Mouse (Mus musculus): ENCODE data around the gene 4930558K02Rik. TPM values are rescaled to one million over a fixed set of nuclear protein-coding genes. Genes with fewer than 3 reads are reported as not detected.
A peak's percentile ranks its signal among the peaks of the same experiment; 100 is the strongest.

Gene 4930558K02Rik
- polyA plus RNA-seq, 1 experiment: not detected

- no peak overlapping the region for H3K4me2 ChIP-seq (ENCODE audit: low read depth)
- H3K79me2 ChIP-seq (ENCODE audit: control insufficient read depth, insufficient read depth): no peaks in the 10 kb centered on the region
- no peaks in the 10 kb centered on the region for H3K36me3 ChIP-seq (ENCODE audit: control insufficient read depth, insufficient read depth)
- H3K4me3 ChIP-seq: no peak overlapping the region
- TF ChIP-seq SRF (IDR thresholded peaks at IDR 0.05; ENCODE audit: control insufficient read depth, insufficient read length, low read depth): no peak
- no peak for TF ChIP-seq POLR2AphosphoS2 (IDR thresholded peaks at IDR 0.05; ENCODE audit: insufficient read length, low read depth)
- TF ChIP-seq CEBPB (IDR thresholded peaks at IDR 0.05; ENCODE audit: insufficient read depth, poor library complexity, severe bottlenecking): no peak
- TF ChIP-seq TCF12 (IDR thresholded peaks at IDR 0.05; ENCODE audit: insufficient read depth, poor library complexity, severe bottlenecking): no peak
- no peak for TF ChIP-seq MAX (IDR thresholded peaks at IDR 0.05; ENCODE audit: low read depth)
- no peak for TF ChIP-seq USF1 (IDR thresholded peaks at IDR 0.05; ENCODE audit: low read depth)
- TF ChIP-seq MYOG (IDR thresholded peaks at IDR 0.05; ENCODE audit: control insufficient read depth in 1 of 3, insufficient read depth in 1 of 3, insufficient read length in 2 of 3, low read depth in 2 of 3): no peak
- no peak for TF ChIP-seq MYOD1 (IDR thresholded peaks at IDR 0.05; ENCODE audit: control insufficient read depth in 1 of 3, insufficient read length in 2 of 3, low read depth in 2 of 3)
- TF ChIP-seq E2F4 (IDR thresholded peaks at IDR 0.05; ENCODE audit: insufficient read depth): no peak
- no peak for TF ChIP-seq REST (IDR thresholded peaks at IDR 0.05; ENCODE audit: insufficient read depth, insufficient read length)
- no peak overlapping the region for H3ac ChIP-seq (ENCODE audit: control insufficient read depth, insufficient read length)
- no peaks in the 10 kb centered on the region for H3K27me3 ChIP-seq (ENCODE audit: control insufficient read depth, insufficient read depth, insufficient read length)
These were observed 38.7 kb upstream of the 4930558K02Rik start for GRCm38 (mm10) chr1:162017975-162018600.

DNA sequence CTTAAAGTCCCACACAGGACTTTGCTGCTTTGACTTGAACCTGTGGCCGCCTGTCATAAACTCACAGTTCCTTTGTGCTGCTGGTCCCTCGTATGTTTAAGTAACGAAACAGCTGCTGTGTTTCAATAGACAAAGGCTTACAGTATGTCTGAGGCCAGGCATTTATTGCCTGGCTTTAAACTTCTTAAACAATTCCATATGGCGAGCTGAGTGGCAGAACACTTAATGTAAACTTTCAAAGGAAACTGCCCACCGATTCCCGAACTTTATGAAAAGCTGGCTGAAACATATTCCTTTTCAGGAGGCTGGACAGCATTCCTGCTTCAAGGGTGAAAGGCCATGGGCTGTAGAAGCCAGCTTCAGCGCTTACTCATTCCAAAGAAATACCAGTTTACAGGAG, 37.5 kb upstream of the 4930558K02Rik start:
- H3K4me2 ChIP-seq (ENCODE audit: low read depth): peak overlapping the region; percentile 41

GRCm38 (mm10) chr1:162015247-162015862, 35.9 kb upstream of the 4930558K02Rik start:
- no peak overlapping the region for H3K4me2 ChIP-seq (ENCODE audit: low read depth)
- no peaks in the 10 kb centered on the region for H3K36me3 ChIP-seq (ENCODE audit: control insufficient read depth, insufficient read depth)
- no peak overlapping the region for H3K4me3 ChIP-seq
- no peaks in the 10 kb centered on the region for H3K79me2 ChIP-seq (ENCODE audit: control insufficient read depth, insufficient read depth)
- no peak overlapping the region for H3ac ChIP-seq (ENCODE audit: control insufficient read depth, insufficient read length)
- H3K27me3 ChIP-seq (ENCODE audit: control insufficient read depth, insufficient read depth, insufficient read length): no peaks in the 10 kb centered on the region
- no peak for TF ChIP-seq TCF3 (IDR thresholded peaks at IDR 0.05; ENCODE audit: insufficient read length, low read depth)
- TF ChIP-seq MYOD1 (IDR thresholded peaks at IDR 0.05; ENCODE audit: control insufficient read depth in 1 of 3, insufficient read length in 2 of 3, low read depth in 2 of 3): no peak

More for the DNA sequence above, 37.5 kb upstream of the 4930558K02Rik start:
- Histone ChIP-seq H3K4me3 (no peak overlapping the region), H3K79me2 (ENCODE audit: control insufficient read depth, insufficient read depth) (no peaks in the 10 kb centered on the region), H3K27me3 (ENCODE audit: control insufficient read depth, insufficient read depth, insufficient read length) (no peaks in the 10 kb centered on the region), H3ac (ENCODE audit: control insufficient read depth, insufficient read length) (no peak overlapping the region), H3K36me3 (ENCODE audit: control insufficient read depth, insufficient read depth) (no peaks in the 10 kb centered on the region)
- TF ChIP-seq MYOD1 (IDR thresholded peaks at IDR 0.05; ENCODE audit: control insufficient read depth in 1 of 3, insufficient read length in 2 of 3, low read depth in 2 of 3) (peak in 2 of 3 experiments; percentile 42 to 75), MAX (IDR thresholded peaks at IDR 0.05; ENCODE audit: low read depth) (no peak)

GRCm38 (mm10) chr1:162013561-162013960, 34.1 kb upstream of the 4930558K02Rik start:
- Histone ChIP-seq H3ac (ENCODE audit: control insufficient read depth, insufficient read length) (no peak overlapping the region), H3K79me2 (ENCODE audit: control insufficient read depth, insufficient read depth) (no peaks in the 10 kb centered on the region), H3K4me2 (ENCODE audit: low read depth) (peak overlapping the region; percentile 13), H3K36me3 (ENCODE audit: control insufficient read depth, insufficient read depth) (no peaks in the 10 kb centered on the region), H3K4me3 (no peak overlapping the region), H3K27me3 (ENCODE audit: control insufficient read depth, insufficient read depth, insufficient read length) (no peaks in the 10 kb centered on the region)
- TF ChIP-seq REST (IDR thresholded peaks at IDR 0.05; ENCODE audit: insufficient read depth, insufficient read length): no peak
- no peak for TF ChIP-seq CEBPB (IDR thresholded peaks at IDR 0.05; ENCODE audit: insufficient read depth, poor library complexity, severe bottlenecking)
- no peak for TF ChIP-seq SRF (IDR thresholded peaks at IDR 0.05; ENCODE audit: control insufficient read depth, insufficient read length, low read depth)
- TF ChIP-seq E2F4 (IDR thresholded peaks at IDR 0.05; ENCODE audit: insufficient read depth): no peak
- TF ChIP-seq MYOD1 (IDR thresholded peaks at IDR 0.05; ENCODE audit: control insufficient read depth in 1 of 3, insufficient read length in 2 of 3, low read depth in 2 of 3): no peak
- TF ChIP-seq POLR2AphosphoS2 (IDR thresholded peaks at IDR 0.05; ENCODE audit: insufficient read length, low read depth): no peak
- TF ChIP-seq POLR2A (IDR thresholded peaks at IDR 0.05; ENCODE audit: insufficient read length, low read depth): no peak
- no peak for TF ChIP-seq TCF12 (IDR thresholded peaks at IDR 0.05; ENCODE audit: insufficient read depth, poor library complexity, severe bottlenecking)
- TF ChIP-seq MAX (IDR thresholded peaks at IDR 0.05; ENCODE audit: low read depth): no peak
- TF ChIP-seq MYOG (IDR thresholded peaks at IDR 0.05; ENCODE audit: control insufficient read depth in 1 of 3, insufficient read depth in 1 of 3, insufficient read length in 2 of 3, low read depth in 2 of 3): no peak
- TF ChIP-seq TCF3 (IDR thresholded peaks at IDR 0.05; ENCODE audit: insufficient read length, low read depth): no peak
- no peak for TF ChIP-seq USF1 (IDR thresholded peaks at IDR 0.05; ENCODE audit: low read depth)

- no peaks in the 10 kb centered on the region for H3K79me2 ChIP-seq (ENCODE audit: control insufficient read depth, insufficient read depth)
- no peak overlapping the region for H3K4me2 ChIP-seq (ENCODE audit: low read depth)
- H3K36me3 ChIP-seq (ENCODE audit: control insufficient read depth, insufficient read depth): no peaks in the 10 kb centered on the region
- no peak for TF ChIP-seq POLR2AphosphoS2 (IDR thresholded peaks at IDR 0.05; ENCODE audit: insufficient read length, low read depth)
- TF ChIP-seq E2F4 (IDR thresholded peaks at IDR 0.05; ENCODE audit: insufficient read depth): no peak
- H3K27me3 ChIP-seq (ENCODE audit: control insufficient read depth, insufficient read depth, insufficient read length): no peaks in the 10 kb centered on the region
- H3K4me3 ChIP-seq: no peak overlapping the region
- no peak overlapping the region for H3ac ChIP-seq (ENCODE audit: control insufficient read depth, insufficient read length)
These were observed 32.2 kb upstream of the 4930558K02Rik start for GRCm38 (mm10) chr1:162011523-162012245.
